Mouse (Mus musculus): ENCODE measurements around the gene Mrps18b. TPM values are rescaled to one million over a fixed set of nuclear protein-coding genes. Genes with fewer than 3 reads are reported as not detected.

Mrps18b gene
- total RNA-seq, 2 experiments from 2014 or later: 47.9 to 49.0 TPM

GRCm38 (mm10) chr17:35883777-35884176 lies 32.4 kb downstream of the Mrps18b start:
- no peak for DNase-seq
- intact Hi-C loops (cut with DNase I): no loop called here

- DNase-seq: no peak
- intact Hi-C loops (cut with DNase I): no loop called here
Measured at GRCm38 (mm10) chr17:35882924-35883323, 33.3 kb downstream of the Mrps18b start.

DNA sequence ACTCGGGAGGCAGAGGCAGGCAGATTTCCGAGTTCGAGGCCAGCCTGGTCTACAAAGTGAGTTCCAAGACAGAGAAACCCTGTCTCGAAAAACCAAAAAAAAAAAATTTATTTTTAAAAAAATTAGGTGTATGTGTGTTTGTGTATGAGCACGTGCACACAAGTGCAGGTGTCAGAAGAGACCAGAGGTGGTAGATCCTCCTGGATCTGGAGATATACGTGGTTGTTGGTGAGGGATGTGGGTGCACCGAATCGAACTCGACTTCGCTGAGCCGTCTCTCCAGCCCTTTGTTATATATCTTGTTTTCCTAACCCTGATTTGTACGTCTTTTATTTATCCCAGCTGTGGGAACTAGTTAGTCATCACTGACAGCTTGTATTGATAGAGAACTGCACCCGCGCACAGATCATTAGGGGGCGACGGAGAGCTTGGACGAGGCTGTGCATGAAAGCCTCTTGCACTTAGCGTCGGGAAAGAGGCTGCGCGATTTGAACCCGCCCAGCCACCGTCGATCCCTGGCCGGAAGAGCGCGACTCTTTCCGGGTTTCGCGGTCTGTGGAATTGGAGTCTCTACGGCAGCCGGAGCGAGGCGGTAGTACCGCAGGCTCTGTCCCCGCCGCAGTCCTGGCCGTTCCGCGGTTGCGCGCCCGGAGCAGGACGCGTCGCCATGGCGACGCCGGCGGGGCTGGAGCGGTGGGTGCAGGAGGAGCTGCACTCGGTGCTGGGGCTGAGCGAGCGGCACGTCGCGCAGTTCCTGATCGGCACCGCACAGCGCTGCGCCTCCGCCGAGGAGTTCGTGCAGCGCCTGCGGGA lies 36.7 kb downstream of the Mrps18b start, which contains the start of gene Dhx16:
Dhx16 (plus strand) TSS at position 575 of the 813 bp plus-strand sequence.
- intact Hi-C loops (cut with DNase I): loop anchor here (5.0 kb wide), 1 partner anchor 33 kb away; the partner anchor contains the start of gene Atat1
- peak; percentile 95 to 97 for DNase-seq

GRCm38 (mm10) chr17:35874721-35875120 lies 41.5 kb downstream of the Mrps18b start:
- intact Hi-C loops (cut with DNase I): loop anchor here (1.0 to 5.0 kb wide), 2 partner anchors 38 to 39 kb away; partner anchors contain the start of gene Atat1
- no peak for DNase-seq

DNA sequence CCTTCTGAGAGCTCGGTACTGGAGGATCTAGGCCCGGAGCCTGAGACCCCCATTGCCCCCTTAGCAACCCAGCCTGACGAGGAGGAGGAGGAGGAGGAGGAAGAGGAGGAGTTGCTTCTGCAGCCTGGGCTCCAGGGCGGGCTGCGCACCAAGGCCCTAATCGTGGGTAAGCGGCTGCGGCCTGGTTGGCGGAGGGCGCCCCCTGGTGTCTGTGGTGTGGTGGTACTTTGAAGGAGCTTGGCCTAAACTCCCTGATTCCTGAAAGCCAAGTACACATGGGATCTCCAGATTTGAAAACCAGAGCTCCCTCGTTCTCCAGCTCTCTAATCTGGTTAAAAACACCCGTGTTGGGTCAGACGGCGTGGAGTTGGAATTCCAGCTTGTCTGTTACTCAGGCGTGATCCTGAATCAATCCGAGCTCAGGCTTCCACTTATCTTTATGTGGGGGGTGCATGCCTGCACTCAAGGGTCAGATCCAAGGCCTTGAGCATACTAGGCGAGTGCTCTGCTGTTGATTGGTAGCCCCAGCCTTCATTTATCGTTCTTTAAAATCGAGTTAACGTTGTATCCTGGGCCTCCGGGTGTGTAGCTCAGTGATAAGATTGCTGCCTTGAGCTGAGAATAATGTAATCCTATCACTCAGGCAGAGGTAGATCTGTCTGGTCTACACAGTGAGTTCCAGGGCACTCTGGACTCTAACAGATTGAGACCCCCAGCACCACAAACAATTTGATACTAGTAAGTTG lies 42.2 kb downstream of the Mrps18b start:
- intact Hi-C loops (cut with DNase I): loop anchor here (1.0 kb wide), 1 partner anchor 135 kb away; no protein-coding TSS in a partner anchor
- peak; percentile 95 for DNase-seq

- DNase-seq: peak; percentile 29 to 56
- intact Hi-C loops (cut with DNase I): no loop called here
Measured at GRCm38 (mm10) chr17:35870884-35871696, 45.1 kb downstream of the Mrps18b start.

DNA sequence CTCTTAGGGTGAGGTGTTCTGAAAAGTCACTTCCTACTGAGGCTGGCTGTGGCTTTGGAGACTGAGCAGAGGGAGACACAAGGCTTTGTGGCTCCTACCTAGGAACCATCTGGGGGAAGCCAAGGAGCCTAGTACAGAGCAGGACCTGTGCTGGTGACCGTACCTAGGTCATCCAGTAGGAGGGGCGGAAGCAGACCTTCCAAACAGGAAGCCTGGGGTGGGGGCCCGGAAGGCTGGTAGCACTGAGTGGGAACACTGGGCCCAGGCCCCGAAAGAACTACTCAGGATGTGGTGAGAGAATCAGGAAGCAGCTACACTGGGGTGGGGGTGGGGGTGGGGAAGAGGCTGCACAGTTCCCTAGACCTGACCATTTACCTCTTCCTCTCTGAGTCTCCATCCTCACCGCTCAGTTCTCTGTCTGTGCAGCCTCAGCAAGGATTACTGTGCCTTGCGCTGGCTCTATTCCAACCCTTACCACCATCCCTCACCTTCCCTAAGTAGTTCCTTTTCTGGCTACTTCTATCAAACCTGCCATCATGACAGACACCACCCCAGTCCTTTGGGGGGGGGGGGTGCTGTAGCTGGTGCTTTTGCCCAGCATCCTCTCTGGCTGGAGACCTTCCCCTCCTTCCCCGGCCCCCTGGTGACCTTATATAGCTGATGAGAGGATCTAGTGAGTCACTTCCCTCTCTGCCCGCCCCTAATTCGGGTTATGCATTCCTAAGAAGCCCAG lies 45.9 kb downstream of the Mrps18b start:
- intact Hi-C loops (cut with DNase I): no loop called here
- DNase-seq: peak; percentile 70 to 75

- intact Hi-C loops (cut with DNase I): no loop called here
- peak; percentile 60 to 61 for DNase-seq
Measured at GRCm38 (mm10) chr17:35869346-35870067, 46.7 kb downstream of the Mrps18b start.

DNA sequence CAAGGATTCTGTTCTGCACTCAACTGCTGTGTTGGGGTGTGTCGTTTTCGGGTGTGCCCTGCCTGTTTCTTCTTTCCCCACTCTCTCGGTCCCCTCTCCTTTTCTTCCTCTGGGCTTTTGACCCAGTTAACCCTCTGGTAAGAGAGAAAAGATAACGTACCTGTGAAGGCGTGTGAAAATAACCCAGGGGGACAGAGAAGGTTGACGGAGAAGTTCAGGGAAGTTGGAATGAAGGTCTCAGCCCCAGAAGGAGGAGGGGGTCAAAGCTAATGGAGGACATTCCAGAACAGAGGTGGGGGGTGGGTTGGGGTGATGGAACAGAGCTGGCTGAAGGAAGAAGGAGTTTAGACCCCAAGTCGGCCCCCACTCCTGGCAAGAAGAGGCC lies 47.2 kb downstream of the Mrps18b start:
- intact Hi-C loops (cut with DNase I): no loop called here

DNA sequence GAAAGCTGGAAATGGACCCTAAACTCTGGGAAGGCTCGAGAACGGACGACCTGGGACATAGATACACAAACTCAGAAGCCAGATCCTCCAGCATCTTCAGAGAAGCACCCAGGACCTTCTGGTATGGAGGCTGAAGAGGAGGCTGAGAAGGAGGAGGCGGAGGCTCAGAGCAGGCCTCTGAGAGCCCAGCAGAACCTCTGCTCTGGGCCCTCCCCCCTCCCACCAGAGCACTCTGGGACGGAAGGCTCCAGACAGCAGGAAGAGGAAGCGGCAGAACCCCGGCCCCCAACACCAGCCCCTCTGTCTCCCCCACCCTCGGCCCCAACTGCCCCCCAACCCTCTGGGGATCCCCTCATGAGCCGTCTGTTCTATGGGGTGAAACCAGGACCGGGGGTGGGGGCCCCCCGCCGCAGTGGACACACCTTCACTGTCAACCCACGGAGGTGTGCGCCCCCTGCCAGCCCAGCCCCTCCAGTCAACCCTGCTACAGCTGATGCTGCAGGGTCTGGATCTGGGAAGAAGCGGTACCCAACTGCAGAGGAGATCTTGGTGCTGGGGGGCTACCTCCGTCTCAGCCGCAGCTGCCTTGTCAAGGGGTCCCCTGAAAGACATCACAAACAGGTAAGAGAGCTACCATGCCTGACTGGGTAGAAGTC lies 47.9 kb downstream of the Mrps18b start:
- intact Hi-C loops (cut with DNase I): no loop called here
- peak; percentile 44 to 50 for DNase-seq

More for the DNA sequence above, 47.2 kb downstream of the Mrps18b start:
- DNase-seq: no peak

DNA sequence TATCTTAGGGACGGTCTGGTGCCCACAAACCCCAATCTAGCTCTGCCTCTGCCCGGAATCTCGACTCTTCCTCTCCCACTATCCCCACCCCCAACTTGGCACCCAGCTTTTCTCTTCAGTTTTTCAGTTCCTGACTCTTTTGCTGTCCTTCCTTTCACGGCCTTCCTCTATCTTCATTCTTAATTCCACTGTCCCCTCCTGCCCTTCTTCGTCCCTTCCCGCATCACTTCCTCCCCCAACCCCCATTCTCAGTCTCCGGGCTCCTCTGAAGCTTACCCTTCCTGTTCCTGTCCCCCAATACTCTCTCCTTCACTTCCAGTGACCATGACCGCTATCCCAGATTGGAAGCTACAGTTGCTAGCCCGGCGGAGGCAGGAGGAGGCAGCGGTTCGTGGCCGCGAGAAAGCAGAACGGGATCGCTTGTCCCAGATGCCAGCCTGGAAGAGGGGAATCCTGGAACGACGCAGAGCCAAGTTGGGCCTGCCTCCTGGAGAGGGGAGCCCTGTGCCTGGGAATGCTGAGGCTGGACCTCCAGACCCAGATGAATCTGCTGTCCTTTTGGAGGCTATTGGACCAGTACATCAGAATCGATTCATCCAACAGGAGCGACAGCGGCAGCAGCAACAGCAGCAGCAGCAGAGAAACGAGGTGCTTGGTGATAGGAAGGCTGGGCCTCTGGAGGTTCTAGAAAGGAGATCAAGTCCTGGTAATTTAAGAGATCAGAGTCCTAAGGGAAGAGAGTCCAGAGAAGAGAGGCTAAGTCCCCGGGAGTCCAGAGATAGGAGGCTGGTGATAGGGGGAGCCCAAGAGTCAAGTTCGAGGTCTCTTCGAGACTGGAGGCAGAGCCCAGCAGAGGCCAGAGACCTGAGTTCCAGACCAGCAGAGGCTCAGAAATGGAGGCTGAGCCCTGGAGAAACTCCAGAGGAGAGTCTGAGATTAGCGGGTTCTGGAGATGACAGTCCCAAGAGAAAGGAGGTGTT lies 49.0 kb downstream of the Mrps18b start:
- intact Hi-C loops (cut with DNase I): no loop called here
- peak; percentile 54 to 60 for DNase-seq

- DNase-seq: peak; percentile 83 to 86
- intact Hi-C loops (cut with DNase I): no loop called here
Measured at GRCm38 (mm10) chr17:35866281-35866831, 49.8 kb downstream of the Mrps18b start.

DNA sequence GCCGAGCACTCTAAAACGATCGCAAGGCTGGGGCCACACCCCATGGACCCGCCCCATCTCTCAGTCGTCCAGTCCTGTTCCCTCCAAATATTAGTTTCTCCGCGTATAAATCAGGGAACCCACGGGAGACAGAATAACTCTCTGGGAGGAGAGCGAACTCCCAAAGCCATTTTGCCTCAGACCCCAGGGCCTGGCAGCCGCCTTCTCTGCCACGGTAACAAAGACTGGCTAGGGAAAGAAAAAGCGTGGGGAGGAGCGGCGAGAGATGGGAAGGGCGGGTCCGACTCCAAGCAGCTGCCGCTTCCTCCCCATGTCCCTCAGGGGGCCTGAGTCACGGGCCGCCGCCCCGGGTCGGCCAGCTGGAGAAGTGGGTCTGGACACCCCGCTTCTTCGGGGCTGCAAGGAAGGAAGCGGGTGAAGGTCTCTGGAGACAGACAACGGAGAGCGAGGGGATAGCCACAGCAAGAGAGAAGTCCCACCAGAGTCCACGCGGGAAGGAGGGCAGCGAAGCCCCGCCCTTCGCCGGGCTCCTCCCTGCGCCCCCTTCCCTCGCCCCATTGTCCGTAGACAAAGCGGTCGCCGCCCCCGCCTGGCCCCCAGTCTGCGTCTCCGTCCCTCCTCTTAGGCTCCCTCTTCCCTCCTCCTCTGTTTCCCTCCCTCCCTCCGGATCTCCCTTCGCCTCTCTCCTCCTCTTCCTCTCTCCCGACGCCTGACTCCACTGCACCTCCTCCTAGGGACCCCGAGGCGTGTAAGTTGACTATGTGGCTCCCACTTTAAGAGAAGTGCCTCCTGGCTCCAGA lies 50.5 kb downstream of the Mrps18b start, which contains the start of gene Ppp1r18:
Ppp1r18 (plus strand) TSS at position 113 of the 800 bp plus-strand sequence.
- intact Hi-C loops (cut with DNase I): no loop called here

GRCm38 (mm10) chr17:35864832-35865353 lies 51.3 kb downstream of the Mrps18b start:
- no peak for DNase-seq
- intact Hi-C loops (cut with DNase I): no loop called here

More for the DNA sequence above, 50.5 kb downstream of the Mrps18b start, which contains the start of gene Ppp1r18:
- peak; percentile 82 to 85 for DNase-seq

- intact Hi-C loops (cut with DNase I): loop anchor here (2.0 kb wide), 1 partner anchor 19 kb away; no protein-coding TSS in a partner anchor
- DNase-seq: peak; percentile 92 to 94
Measured at GRCm38 (mm10) chr17:35861198-35861857, 54.9 kb downstream of the Mrps18b start, which contains the start of gene Nrm. Nrm (plus strand) TSS chr17:35861318.
